Comparison of ENCODE assay signal across 25 mouse cellular contexts in genomic region chr6:70718164-70718563, GRCm38 (mm10).
"Had no signal": no experiment of that assay in that cellular context is flagged by ENCODE, and none has a peak within 500 bp of the region (broad histone marks: within the 10 kb centered on the region; RNA-seq: fewer than 3 reads in every experiment).

No protein-coding gene starts in this region.

- H3K27me3 ChIP-seq: embryonic facial prominence, embryonic 12.5 days; embryonic facial prominence, embryonic 13.5 days; embryonic facial prominence, embryonic 15.5 days; forebrain, embryonic 12.5 days; forebrain, embryonic 13.5 days; forebrain, embryonic 15.5 days had no signal

- H3K4me2 ChIP-seq: embryonic facial prominence, embryonic 12.5 days; embryonic facial prominence, embryonic 13.5 days; embryonic facial prominence, embryonic 15.5 days; forebrain, embryonic 12.5 days; forebrain, embryonic 13.5 days; forebrain, embryonic 15.5 days had no signal

- H3K9me3 ChIP-seq: embryonic facial prominence, embryonic 10.5 days; embryonic facial prominence, embryonic 12.5 days; embryonic facial prominence, embryonic 13.5 days; embryonic facial prominence, embryonic 15.5 days; forebrain, embryonic 10.5 days; forebrain, embryonic 12.5 days; forebrain, embryonic 13.5 days; forebrain, embryonic 15.5 days had no signal

- H3K9ac ChIP-seq: embryonic facial prominence, embryonic 12.5 days; embryonic facial prominence, embryonic 13.5 days; embryonic facial prominence, embryonic 15.5 days; forebrain, embryonic 12.5 days; forebrain, embryonic 13.5 days; forebrain, embryonic 15.5 days; forebrain, postnatal 0 days had no signal

- H3K4me3 ChIP-seq: embryonic facial prominence, embryonic 10.5 days; embryonic facial prominence, embryonic 12.5 days; embryonic facial prominence, embryonic 13.5 days; embryonic facial prominence, embryonic 15.5 days; erythroblast, embryonic 14.5 days; forebrain, embryonic 10.5 days; forebrain, embryonic 12.5 days; forebrain, embryonic 13.5 days; forebrain, embryonic 15.5 days; gastrocnemius, adult 2 months; heart, adult 2 months had no signal

- H3K36me3 ChIP-seq: embryonic facial prominence, embryonic 10.5 days; embryonic facial prominence, embryonic 12.5 days; embryonic facial prominence, embryonic 13.5 days; embryonic facial prominence, embryonic 15.5 days; forebrain, embryonic 10.5 days; forebrain, embryonic 12.5 days; forebrain, embryonic 15.5 days had no signal

- DNase-seq: cerebellum, adult 9-10 months; cerebellum, adult 9-11 months; cerebellum, postnatal 10 days; cerebellum, postnatal 14 days; cerebellum, postnatal 25 days; cerebellum, postnatal 36 days; embryo, embryonic 11 days; forebrain, postnatal 0 days; gastrocnemius, adult 2 months; gastrocnemius, postnatal 10 days; gastrocnemius, postnatal 14 days; gastrocnemius, postnatal 25 days; gastrocnemius, postnatal 36 days; heart, adult 11 months; heart, adult 18-20 months; heart, adult 2 months had no signal

- H3K4me1 ChIP-seq: embryonic facial prominence, embryonic 10.5 days; embryonic facial prominence, embryonic 12.5 days; embryonic facial prominence, embryonic 13.5 days; embryonic facial prominence, embryonic 15.5 days; forebrain, embryonic 10.5 days; forebrain, embryonic 12.5 days; forebrain, embryonic 13.5 days had no signal

- H3K27ac ChIP-seq: embryonic facial prominence, embryonic 10.5 days; embryonic facial prominence, embryonic 12.5 days; embryonic facial prominence, embryonic 13.5 days; embryonic facial prominence, embryonic 15.5 days; forebrain, embryonic 10.5 days; forebrain, embryonic 12.5 days; forebrain, embryonic 13.5 days; forebrain, embryonic 15.5 days; gastrocnemius, adult 2 months; heart, adult 2 months had no signal
